Mouse (Mus musculus) limb, embryonic 15.5 days (tissue): Measurements from ENCODE around the gene Rpa1. TPM values are rescaled to one million over a fixed set of nuclear protein-coding genes. Genes with fewer than 3 reads are reported as not detected.
A peak's percentile ranks its signal among the peaks of the same experiment; 100 is the strongest.

Experiments
- ATAC-seq: fragments of 200-750 bp; cut with Nextera tagmentation; 2 replicates; pipeline ENCODE4 v1.8.0; 2017; ENCODE audit warnings: low read depth, moderate TSS enrichment; ENCODE audit not compliant: insufficient number of reproducible peaks, low FRiP score, low TSS enrichment
- H3K27ac ChIP-seq: fragments of 300-500 bp; sonication (generic); 2 replicates; pipeline ENCODE4 v1.5.1; 2015; ENCODE audit warnings: moderate library complexity, mild to moderate bottlenecking, inconsistent platforms
- H3K27me3 ChIP-seq: fragments of 300-500 bp; sonication (generic); 2 replicates; pipeline ENCODE4 v1.6.1; 2015; ENCODE audit warnings: inconsistent platforms
- H3K36me3 ChIP-seq: fragments of 300-500 bp; sonication (generic); 2 replicates; pipeline ENCODE4 v1.6.1; 2015; ENCODE audit warnings: inconsistent platforms
- H3K4me1 ChIP-seq: fragments of 300-500 bp; sonication (generic); 2 replicates; pipeline ENCODE4 v1.6.1; 2015; ENCODE audit warnings: inconsistent platforms
- H3K4me2 ChIP-seq: fragments of 300-500 bp; sonication (generic); 2 replicates; pipeline ENCODE4 v1.6.1; 2015; ENCODE audit warnings: mild to moderate bottlenecking, inconsistent platforms
- H3K4me3 ChIP-seq: fragments of 300-500 bp; sonication (generic); 2 replicates; pipeline ENCODE4 v1.5.1; 2015; ENCODE audit warnings: mild to moderate bottlenecking, inconsistent platforms
- H3K9ac ChIP-seq: fragments of 300-500 bp; sonication (generic); 2 replicates; pipeline ENCODE4 v1.6.1; 2015; ENCODE audit warnings: inconsistent platforms
- H3K9me3 ChIP-seq: fragments of 300-500 bp; sonication (generic); 2 replicates; pipeline ENCODE4 v1.6.1; 2016; ENCODE audit warnings: inconsistent platforms
- WGBS: fragments of 180-500 bp; shearing (Covaris S2); methylation state at CpG from one replicate; pipeline ENCODE4 v1.1.7; 2015; 5-methylcytosine and 5-hydroxymethylcytosine counted together
- microRNA-seq: library from miRNA; unstranded; fragments of <30 nt; microRNA quantifications from one replicate; pipeline ENCODE4, GENCODE M21; 2016
- polyA plus RNA-seq: library from polyadenylated mRNA; unstranded; fragments of >200 nt; fragmentation: Nextera tagmentation; extraction: Ambion mirVana; gene quantifications from 2 replicates; pipeline ENCODE4 v1.2.1, GENCODE M21; 2015

The Rpa1 gene
- polyA plus RNA-seq, 1 experiment from 2014 or later: 102 TPM

DNA sequence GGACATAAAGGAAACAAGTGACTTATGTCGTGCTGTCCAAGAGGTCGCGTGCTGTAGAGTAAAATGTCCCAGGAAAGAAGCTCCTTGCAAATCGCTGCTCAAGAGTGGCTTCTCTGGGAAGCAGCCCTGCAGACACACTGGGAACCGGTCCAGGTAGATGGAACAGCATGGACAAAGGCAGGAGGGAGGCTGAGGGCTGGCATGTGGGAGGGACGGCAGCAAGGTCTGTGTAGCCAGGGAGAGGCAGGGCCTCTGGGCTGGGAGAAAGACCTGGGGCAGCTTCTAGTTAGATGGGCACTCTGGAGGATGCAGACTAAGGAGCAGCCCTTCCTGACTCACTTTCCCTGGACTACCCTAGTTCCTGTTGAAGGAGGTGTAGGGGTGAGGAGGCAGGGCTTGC is 88.7 kb downstream of the Rpa1 start:
- Histone ChIP-seq H3K27me3 (no peaks in the 10 kb centered on the region), H3K9me3 (no peaks in the 10 kb centered on the region), H3K36me3 (no peaks in the 10 kb centered on the region), H3K4me3 (no peak overlapping the region), H3K4me2 (no peak overlapping the region), H3K9ac (no peak overlapping the region), H3K27ac (no peak overlapping the region), H3K4me1 (peaks cover 24% of the 10 kb centered on the region)
- WGBS: 74% methylated on average over 6 of the region's 6 CpGs
- no peak for ATAC-seq

DNA sequence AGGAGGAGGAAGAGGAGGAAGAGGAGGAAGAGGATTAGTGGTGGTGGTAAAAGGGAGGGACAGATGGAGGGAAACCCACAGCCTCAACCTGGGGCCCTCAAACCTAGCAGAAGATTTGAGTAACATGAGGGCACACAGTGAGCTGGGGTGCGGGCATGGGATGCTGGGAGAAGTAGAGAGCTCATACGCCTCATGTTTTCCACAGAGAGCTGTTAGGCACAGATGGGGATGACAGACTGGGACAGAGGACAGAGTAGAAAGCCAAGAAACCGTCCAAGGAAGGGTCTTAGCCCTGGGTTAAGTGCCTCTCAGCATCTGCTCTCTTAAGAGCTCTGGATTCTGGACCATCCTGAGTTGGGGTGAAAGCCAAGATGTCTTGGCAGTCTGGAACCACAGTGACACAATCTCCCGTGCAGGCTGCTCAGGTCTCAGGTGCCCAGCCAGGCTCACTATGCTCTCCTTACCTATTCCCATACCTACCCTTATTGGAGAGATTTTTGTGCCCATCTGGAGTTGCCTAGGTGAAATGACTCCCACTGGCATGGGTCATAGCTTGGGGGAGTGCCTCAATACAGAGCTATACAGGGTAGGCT is 91.0 kb downstream of the Rpa1 start:
- Histone ChIP-seq H3K36me3 (no peaks in the 10 kb centered on the region), H3K4me1 (peaks cover 14% of the 10 kb centered on the region), H3K9ac (no peak overlapping the region), H3K27me3 (no peaks in the 10 kb centered on the region), H3K9me3 (no peaks in the 10 kb centered on the region), H3K27ac (no peak overlapping the region), H3K4me2 (no peak overlapping the region), H3K4me3 (no peak overlapping the region)
- WGBS: 75% methylated on average over 4 of the region's 4 CpGs
- ATAC-seq: no peak

- Histone ChIP-seq H3K36me3 (no peaks in the 10 kb centered on the region), H3K27ac (no peak overlapping the region), H3K4me2 (no peak overlapping the region), H3K27me3 (no peaks in the 10 kb centered on the region), H3K4me3 (no peak overlapping the region), H3K9ac (no peak overlapping the region), H3K9me3 (no peaks in the 10 kb centered on the region), H3K4me1 (peaks cover 11% of the 10 kb centered on the region)
- WGBS: 76% methylated on average over 5 of the region's 5 CpGs
- ATAC-seq: no peak
Observed at GRCm38 (mm10) chr11:75255330-75255729, 92.8 kb downstream of the Rpa1 start.

DNA sequence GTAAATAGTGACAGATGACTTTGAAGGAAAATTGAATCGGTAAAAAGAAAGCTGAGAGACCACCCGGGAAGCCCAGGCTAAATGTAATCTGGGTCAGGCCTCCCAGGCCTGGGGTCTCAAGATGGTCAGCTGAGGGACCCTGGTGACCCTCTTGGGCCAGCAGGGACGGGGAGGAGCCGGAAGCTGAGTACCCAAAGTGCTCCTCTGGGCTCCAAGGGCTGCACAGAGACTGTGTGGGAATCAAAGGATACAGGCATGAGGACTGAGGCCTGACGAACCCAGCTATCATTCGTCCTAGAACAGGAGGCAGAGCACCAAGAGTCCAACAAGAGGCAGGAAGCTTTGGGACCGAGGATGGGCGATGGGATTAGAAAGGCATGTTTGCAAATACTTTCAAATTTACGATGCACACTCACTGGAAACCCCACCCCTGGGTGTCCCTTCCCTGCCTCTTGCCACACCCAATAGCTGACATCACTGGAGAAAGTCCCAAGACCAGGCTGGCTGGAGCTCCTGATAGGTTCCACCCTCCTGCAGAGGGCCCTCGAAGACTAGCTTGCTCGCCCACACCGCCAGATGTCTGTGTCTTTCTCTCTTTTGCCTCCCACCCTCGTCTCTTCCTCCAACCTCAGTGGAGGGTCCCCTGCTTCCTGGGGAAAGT is 93.7 kb downstream of the Rpa1 start:
- Histone ChIP-seq H3K27me3 (no peaks in the 10 kb centered on the region), H3K4me2 (no peak overlapping the region), H3K4me1 (peaks cover 10% of the 10 kb centered on the region), H3K36me3 (no peaks in the 10 kb centered on the region), H3K9me3 (no peaks in the 10 kb centered on the region), H3K27ac (peak overlapping the region; percentile 34), H3K4me3 (no peak overlapping the region), H3K9ac (no peak overlapping the region)
- ATAC-seq: no peak
- 47% methylated on average over 13 of the region's 13 CpGs for WGBS

DNA sequence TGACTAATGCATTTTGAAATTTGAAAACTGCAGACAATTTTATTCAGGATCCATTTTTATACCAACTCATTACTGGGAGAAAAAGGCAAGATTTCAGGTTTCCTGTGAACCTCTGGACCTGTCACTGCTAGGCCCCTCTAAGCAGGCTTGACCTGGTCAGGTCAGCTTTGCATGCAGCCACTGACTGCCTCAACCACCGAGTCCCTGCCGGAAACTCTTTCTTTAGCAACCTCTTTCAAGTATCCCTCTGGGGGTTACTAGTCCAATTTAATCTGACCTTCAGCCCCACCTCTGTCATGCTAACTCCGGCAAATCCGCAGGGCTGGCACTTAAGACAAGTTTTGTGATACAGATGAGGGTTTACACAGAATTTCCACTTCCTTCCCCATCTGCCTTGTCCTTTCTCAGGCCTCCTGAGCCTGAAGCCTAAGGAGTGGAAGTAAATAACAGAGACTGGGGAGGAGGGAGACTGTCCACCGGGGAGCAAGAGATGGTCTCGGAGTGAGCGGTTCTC is 96.5 kb downstream of the Rpa1 start:
- no peak for ATAC-seq
- Histone ChIP-seq H3K9me3 (no peaks in the 10 kb centered on the region), H3K4me1 (peaks cover 16% of the 10 kb centered on the region), H3K4me2 (no peak overlapping the region), H3K4me3 (no peak overlapping the region), H3K9ac (no peak overlapping the region), H3K27ac (no peak overlapping the region), H3K36me3 (no peaks in the 10 kb centered on the region), H3K27me3 (no peaks in the 10 kb centered on the region)
- WGBS: 67% methylated on average over 7 of the region's 7 CpGs

GRCm38 (mm10) chr11:75251006-75251512 is 97.1 kb downstream of the Rpa1 start:
- H3K36me3 ChIP-seq: no peaks in the 10 kb centered on the region
- no peak overlapping the region for H3K4me3 ChIP-seq
- ATAC-seq: no peak
- H3K27me3 ChIP-seq: no peaks in the 10 kb centered on the region
- 80% methylated on average over 4 of the region's 4 CpGs for WGBS
- H3K4me1 ChIP-seq: peaks cover 20% of the 10 kb centered on the region
- no peak overlapping the region for H3K9ac ChIP-seq
- H3K27ac ChIP-seq: no peak overlapping the region
- H3K4me2 ChIP-seq: no peak overlapping the region
- no peaks in the 10 kb centered on the region for H3K9me3 ChIP-seq

- Histone ChIP-seq H3K27me3 (no peaks in the 10 kb centered on the region), H3K36me3 (no peaks in the 10 kb centered on the region), H3K9ac (no peak overlapping the region), H3K4me3 (no peak overlapping the region), H3K4me2 (no peak overlapping the region), H3K4me1 (peaks cover 26% of the 10 kb centered on the region), H3K27ac (no peak overlapping the region), H3K9me3 (no peaks in the 10 kb centered on the region)
- 86% methylated on average over 9 of the region's 9 CpGs for WGBS
- no peak for ATAC-seq
Observed at GRCm38 (mm10) chr11:75249588-75249987, 98.5 kb downstream of the Rpa1 start.

Small RNA genes lying within 50 kb of the gene (microRNA-seq; reads per million reads assigned to microRNA genes)
- gene Gm47300: not detected

Other genes starting within 250 kb of the Rpa1 start
- gene Hic1, start 178.8 kb downstream of the Rpa1 start, polyA plus RNA-seq: 17.2 and 21.2 TPM in 2 replicates
- 22.5 and 23.3 TPM in 2 replicates for gene Ovca2, start 169.5 kb downstream of the Rpa1 start, polyA plus RNA-seq
- 21.1 and 23.3 TPM in 2 replicates for gene Dph1, start 157.1 kb downstream of the Rpa1 start, polyA plus RNA-seq
- 4.9 and 5.8 TPM in 2 replicates for gene Rtn4rl1, start 154.5 kb downstream of the Rpa1 start, polyA plus RNA-seq
- 12.8 and 13.1 TPM in 2 replicates for gene Smyd4, start 109 bp upstream of the Rpa1 start, polyA plus RNA-seq
- 296 and 333 TPM in 2 replicates for gene Serpinf1, start 74.4 kb upstream of the Rpa1 start, polyA plus RNA-seq
- gene Serpinf2, start 91.3 kb upstream of the Rpa1 start, polyA plus RNA-seq: 0.12 and 1.6 TPM in 2 replicates
- 5.8 and 6.5 TPM in 2 replicates for gene Wdr81, start 106.4 kb upstream of the Rpa1 start, polyA plus RNA-seq
- 28.2 and 30.8 TPM in 2 replicates for gene Tlcd2, start 113.4 kb upstream of the Rpa1 start, polyA plus RNA-seq
- 44.4 and 49.5 TPM in 2 replicates for gene Prpf8, start 138.5 kb upstream of the Rpa1 start, polyA plus RNA-seq
- gene Rilp, start 161.8 kb upstream of the Rpa1 start, polyA plus RNA-seq: 0.45 and 0.73 TPM in 2 replicates
- gene Scarf1, start 165.2 kb upstream of the Rpa1 start, polyA plus RNA-seq: 7.1 and 8.2 TPM in 2 replicates
- 2.6 and 3.6 TPM in 2 replicates for gene Slc43a2, start 183.4 kb upstream of the Rpa1 start, polyA plus RNA-seq
- gene Pitpna, start 239.8 kb upstream of the Rpa1 start, polyA plus RNA-seq: 61.4 and 65.4 TPM in 2 replicates